Mouse (Mus musculus) G1E (cell line): Measurements from ENCODE around the gene Spaca9. TPM values are rescaled to one million over a fixed set of nuclear protein-coding genes. Genes with fewer than 3 reads are reported as not detected.

Experiments used
- ATAC-seq: 2 replicates; pipeline ENCODE4 v1.8.0; 2016; ENCODE audit warnings: mild to moderate bottlenecking; ENCODE audit not compliant: insufficient number of reproducible peaks, poor library complexity, low FRiP score, severe bottlenecking; ENCODE audit errors: extremely low read depth
- DNase-seq: peaks from one replicate; pipeline ENCODE4 v3.0.0; 2012; ENCODE audit warnings: low spot score
- H3K27me3 ChIP-seq: 2 replicates; pipeline ENCODE4 v1.6.1; 2012; ENCODE audit warnings: mild to moderate bottlenecking, low read length, inconsistent platforms; ENCODE audit not compliant: insufficient read depth
- H3K36me3 ChIP-seq: replicated peaks from 2 replicates; pipeline ENCODE3; 2012; ENCODE audit warnings: mild to moderate bottlenecking, inconsistent platforms
- H3K4me1 ChIP-seq: 2 replicates; pipeline ENCODE4 v1.6.1; 2012; ENCODE audit warnings: low read depth, low read length, inconsistent platforms, mixed read lengths; ENCODE audit not compliant: insufficient read depth
- H3K4me3 ChIP-seq: 2 replicates; pipeline ENCODE4 v1.5.1; 2012; ENCODE audit warnings: low read depth, mild to moderate bottlenecking, inconsistent platforms, low read length, moderate library complexity, mixed read lengths
- H3K9me3 ChIP-seq: replicated peaks from 2 replicates; pipeline ENCODE4 v1.6.1; 2012; ENCODE audit warnings: inconsistent platforms
- CTCF ChIP-seq: IDR thresholded peaks from 2 replicates; pipeline ENCODE4 v1.5.1; 2012; ENCODE audit warnings: low read depth, low read length, inconsistent platforms, mixed read lengths
- GATA1 ChIP-seq: IDR thresholded peaks from 2 replicates; pipeline ENCODE4 v1.6.1; 2012; ENCODE audit warnings: borderline replicate concordance, low read length, inconsistent platforms, mixed read lengths
- GATA2 ChIP-seq: IDR thresholded peaks from 2 replicates; pipeline ENCODE4 v1.6.1; 2012; ENCODE audit warnings: low read depth, low read length, inconsistent platforms, borderline replicate concordance
- POLR2AphosphoS5 ChIP-seq: IDR thresholded peaks from 2 replicates; pipeline ENCODE4 v1.6.1; 2012; ENCODE audit warnings: low read depth, low read length, inconsistent platforms; ENCODE audit not compliant: insufficient replicate concordance
- TAL1 ChIP-seq: conservative IDR thresholded peaks from 2 replicates; pipeline ENCODE4 v1.6.1; 2012; ENCODE audit warnings: low read depth, low read length, inconsistent platforms, mixed read lengths
- polyA plus RNA-seq: library from polyadenylated mRNA; stranded (reverse); fragments of >175 nt; gene quantifications from 2 replicates; pipeline ENCODE4 v1.2.3, GENCODE M21; 2012
- total RNA-seq, 2 experiments: library from RNA; stranded (forward) in 1 of 2; stranded (reverse) in 1 of 2; fragments of 200-1000 nt in 1 of 2; fragments of >200 nt in 1 of 2; fragmentation: Nextera tagmentation in 1 of 2; gene quantifications; 2 replicates each; pipeline ENCODE4 v1.2.3; 2014 to 2017

The Spaca9 gene
- total and polyA plus RNA-seq, 3 experiments, result 1.8 to 22.3 (median 7.9) TPM

GRCm38 (mm10) chr2:28737112-28737511 is 37.6 kb upstream of the Spaca9 start:
- Histone ChIP-seq H3K4me1 (no peaks in the 10 kb centered on the region; the same call in 1 of the 2 replicates), H3K36me3 (no peaks in the 10 kb centered on the region), H3K9me3 (no peaks in the 10 kb centered on the region), H3K27me3 (peaks cover 76% of the 10 kb centered on the region), H3K4me3 (no peak overlapping the region)
- no peak for ATAC-seq
- TF ChIP-seq CTCF (no peak), GATA1 (no peak), GATA2 (no peak), TAL1 (no peak), POLR2AphosphoS5 (no peak)
- no peak for DNase-seq

- Histone ChIP-seq H3K27me3 (peaks cover 67% of the 10 kb centered on the region), H3K4me3 (no peak overlapping the region), H3K4me1 (no peaks in the 10 kb centered on the region; the same call in 1 of the 2 replicates), H3K9me3 (no peaks in the 10 kb centered on the region), H3K36me3 (no peaks in the 10 kb centered on the region)
- ATAC-seq (no peak), DNase-seq (no peak)
- TF ChIP-seq CTCF (no peak), GATA2 (no peak), GATA1 (no peak), POLR2AphosphoS5 (no peak), TAL1 (no peak)
These were observed 31.1 kb upstream of the Spaca9 start for GRCm38 (mm10) chr2:28730676-28731075.

GRCm38 (mm10) chr2:28727786-28728404 is 28.4 kb upstream of the Spaca9 start:
- no peaks in the 10 kb centered on the region for H3K36me3 ChIP-seq
- DNase-seq, result no peak

GRCm38 (mm10) chr2:28723912-28724311 is 24.4 kb upstream of the Spaca9 start:
- Histone ChIP-seq H3K27me3 (peaks cover 66% of the 10 kb centered on the region), H3K9me3 (no peaks in the 10 kb centered on the region), H3K4me1 (peaks cover 8% of the 10 kb centered on the region), H3K4me3 (no peak overlapping the region), H3K36me3 (no peaks in the 10 kb centered on the region)
- no peak for TF ChIP-seq POLR2AphosphoS5
- no peak for TF ChIP-seq TAL1
- no peak for TF ChIP-seq GATA1
- no peak for TF ChIP-seq GATA2
- TF ChIP-seq CTCF, result no peak
- DNase-seq (no peak), ATAC-seq (no peak)

More at GRCm38 (mm10) chr2:28727786-28728404, 28.4 kb upstream of the Spaca9 start:
- TF ChIP-seq TAL1 (no peak), GATA1 (no peak), POLR2AphosphoS5 (no peak), CTCF (no peak), GATA2 (no peak)
- peaks cover 8% of the 10 kb centered on the region for H3K4me1 ChIP-seq
- no peaks in the 10 kb centered on the region for H3K9me3 ChIP-seq
- no peak overlapping the region for H3K4me3 ChIP-seq
- ATAC-seq, result no peak
- peaks cover 59% of the 10 kb centered on the region for H3K27me3 ChIP-seq

- H3K36me3 ChIP-seq, result no peaks in the 10 kb centered on the region
- no peak overlapping the region for H3K4me3 ChIP-seq
- no peaks in the 10 kb centered on the region for H3K9me3 ChIP-seq
- no peak for TF ChIP-seq GATA2
- no peak for TF ChIP-seq CTCF
- no peak for TF ChIP-seq TAL1
- TF ChIP-seq POLR2AphosphoS5, result no peak
- TF ChIP-seq GATA1, result no peak
- H3K4me1 ChIP-seq, result peaks cover 12% of the 10 kb centered on the region
- DNase-seq (no peak), ATAC-seq (no peak)
- H3K27me3 ChIP-seq, result peaks cover 65% of the 10 kb centered on the region
These were observed 22.9 kb upstream of the Spaca9 start for GRCm38 (mm10) chr2:28722419-28722818.

GRCm38 (mm10) chr2:28713036-28713435 is 13.5 kb upstream of the Spaca9 start:
- Histone ChIP-seq H3K4me3 (no peak overlapping the region), H3K4me1 (peaks cover 43% of the 10 kb centered on the region), H3K36me3 (peaks cover 38% of the 10 kb centered on the region), H3K9me3 (no peaks in the 10 kb centered on the region; the same call in 1 of the 2 replicates), H3K27me3 (peaks cover 24% of the 10 kb centered on the region)
- no peak for DNase-seq
- TF ChIP-seq TAL1 (no peak), CTCF (no peak), POLR2AphosphoS5 (no peak), GATA2 (no peak), GATA1 (no peak)
- ATAC-seq, result no peak
